Mouse (Mus musculus) midbrain, embryonic 16.5 days (tissue): ENCODE results near the gene Zmynd15. TPM values are rescaled to one million over a fixed set of nuclear protein-coding genes. Genes with fewer than 3 reads are reported as not detected.
A peak's percentile ranks its signal among the peaks of the same experiment; 100 is the strongest.
"Not testable (repeated sequence)": the region's sequence is repeated elsewhere in the genome, so short reads cannot be mapped to it uniquely, and the experiment has no call there.

Experiments used
- ATAC-seq: fragments of 200-750 bp; cut with Nextera tagmentation; 2 replicates; pipeline ENCODE4 v1.8.0; 2017; ENCODE audit warnings: moderate TSS enrichment
- H3K27ac ChIP-seq: fragments of 300-500 bp; sonication (generic); 2 replicates; pipeline ENCODE4 v1.5.1; 2014; ENCODE audit warnings: mild to moderate bottlenecking, low read length, mixed read lengths
- H3K27me3 ChIP-seq: fragments of 300-500 bp; sonication (generic); 2 replicates; pipeline ENCODE4 v1.6.1; 2014; ENCODE audit warnings: low read depth, low read length, mixed read lengths; ENCODE audit not compliant: control insufficient read depth, insufficient read depth
- H3K36me3 ChIP-seq: fragments of 300-500 bp; sonication (generic); 2 replicates; pipeline ENCODE4 v1.6.1; 2014; ENCODE audit warnings: mild to moderate bottlenecking, low read length, moderate library complexity, mixed read lengths; ENCODE audit not compliant: control insufficient read depth, insufficient read depth
- H3K4me1 ChIP-seq: fragments of 300-500 bp; sonication (generic); 2 replicates; pipeline ENCODE4 v1.6.1; 2014; ENCODE audit warnings: mild to moderate bottlenecking, low read length, mixed read lengths; ENCODE audit not compliant: control insufficient read depth, insufficient read depth
- H3K4me2 ChIP-seq: fragments of 300-500 bp; sonication (generic); 2 replicates; pipeline ENCODE4 v1.6.1; 2014; ENCODE audit warnings: mild to moderate bottlenecking, low read length, mixed read lengths
- H3K4me3 ChIP-seq: fragments of 300-500 bp; sonication (generic); 2 replicates; pipeline ENCODE4 v1.5.1; 2014; ENCODE audit warnings: low read depth, mild to moderate bottlenecking, low read length, moderate library complexity, mixed read lengths
- H3K9ac ChIP-seq: fragments of 300-500 bp; sonication (generic); 2 replicates; pipeline ENCODE4 v1.6.1; 2014; ENCODE audit warnings: low read depth, low read length, mixed read lengths
- H3K9me3 ChIP-seq: fragments of 300-500 bp; sonication (generic); replicated peaks from 2 replicates; pipeline ENCODE4 v1.6.1; 2014; ENCODE audit warnings: mild to moderate bottlenecking, low read length, mixed read lengths; ENCODE audit not compliant: control insufficient read depth, poor library complexity, severe bottlenecking
- WGBS: fragments of 180-500 bp; shearing (Covaris S2); extraction: QIAGEN DNeasy Blood & Tissue Kit; methylation state at CpG from one replicate; pipeline ENCODE4 v1.1.7; 2014; 5-methylcytosine and 5-hydroxymethylcytosine counted together
- polyA plus RNA-seq: library from polyadenylated mRNA; unstranded; fragments of >200 nt; fragmentation: Nextera tagmentation; extraction: Ambion mirVana; gene quantifications from 2 replicates; pipeline ENCODE4 v1.2.1, GENCODE M21; 2015

The Zmynd15 gene
- polyA plus RNA-seq, 1 experiment from 2014 or later, result 0.49 TPM

DNA sequence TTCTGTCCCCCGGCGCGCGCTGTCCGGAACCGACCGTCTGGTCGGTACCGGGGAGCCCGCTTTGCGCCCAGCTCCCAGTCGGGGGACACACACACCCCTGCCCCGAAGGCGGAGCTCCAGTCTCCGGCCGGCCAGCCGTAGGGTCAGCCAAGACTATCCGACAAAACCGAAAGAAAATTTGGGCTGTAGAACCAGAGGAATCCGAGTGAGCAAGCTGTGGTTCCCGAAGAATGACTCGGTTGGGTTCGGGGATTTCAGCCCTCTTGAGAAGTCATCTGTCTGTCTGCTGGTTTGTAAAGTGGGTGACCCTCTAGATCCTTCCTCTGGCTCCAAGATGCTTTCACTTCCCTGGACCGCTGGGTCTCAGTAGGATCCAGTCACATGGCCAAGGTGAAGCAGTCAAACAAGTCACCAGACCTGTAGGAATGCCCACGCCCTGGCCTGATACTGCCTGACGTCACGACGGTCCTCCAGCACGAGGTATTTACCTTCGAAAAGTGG lies 418 bp downstream of the Zmynd15 start, which contains the start of gene Cxcl16:
Gene Cxcl16, minus strand, starts transcription at position 384 of the 501 bp plus-strand sequence.
- 7% methylated on average over 30 of the region's 30 CpGs for WGBS
- peaks cover 5% of the 10 kb centered on the region; the same call in 1 of the 2 replicates for H3K4me1 ChIP-seq
- H3K36me3 ChIP-seq, result no peaks in the 10 kb centered on the region
- peak within 1 kb of the TSS; percentile 37 for H3K4me3 ChIP-seq
- H3K4me2 ChIP-seq, result peak within 1 kb of the TSS; percentile 72
- no peaks in the 10 kb centered on the region; the same call in 1 of the 2 replicates for H3K9me3 ChIP-seq
- no peak for ATAC-seq
- H3K9ac ChIP-seq, result peak within 1 kb of the TSS; percentile 64
- no peak within 1 kb of the TSS for H3K27ac ChIP-seq
- H3K27me3 ChIP-seq, result peaks cover 30% of the 10 kb centered on the region

DNA sequence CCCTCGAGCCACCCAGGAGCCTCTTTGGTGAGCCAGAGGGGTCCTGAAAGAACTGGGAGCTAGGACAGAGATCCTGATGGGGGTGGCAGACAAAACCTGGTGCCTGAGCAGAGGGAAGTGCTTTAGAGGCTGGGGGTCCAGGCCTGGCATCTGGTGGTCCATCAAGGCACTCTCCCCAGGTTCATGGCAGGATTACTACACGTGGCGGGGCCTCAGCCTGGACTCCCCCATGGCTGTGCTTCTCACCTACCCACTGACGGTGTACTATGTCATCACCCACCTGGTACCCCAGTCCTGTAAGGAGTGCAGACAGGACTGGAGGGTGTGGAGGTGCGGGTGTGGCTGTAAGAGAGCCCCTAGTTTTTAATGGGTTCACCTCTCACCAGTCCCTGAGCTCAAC lies 4.7 kb downstream of the Zmynd15 start:
- H3K36me3 ChIP-seq, result no peaks in the 10 kb centered on the region
- peaks cover 8% of the 10 kb centered on the region for H3K4me1 ChIP-seq
- no peaks in the 10 kb centered on the region; the same call in 1 of the 2 replicates for H3K9me3 ChIP-seq
- H3K4me3 ChIP-seq, result no peak overlapping the region
- H3K4me2 ChIP-seq, result no peak overlapping the region
- peaks cover 28% of the 10 kb centered on the region for H3K27me3 ChIP-seq
- H3K9ac ChIP-seq, result no peak overlapping the region
- ATAC-seq, result no peak
- no peak overlapping the region for H3K27ac ChIP-seq
- 80% methylated on average over 5 of the region's 5 CpGs for WGBS

DNA sequence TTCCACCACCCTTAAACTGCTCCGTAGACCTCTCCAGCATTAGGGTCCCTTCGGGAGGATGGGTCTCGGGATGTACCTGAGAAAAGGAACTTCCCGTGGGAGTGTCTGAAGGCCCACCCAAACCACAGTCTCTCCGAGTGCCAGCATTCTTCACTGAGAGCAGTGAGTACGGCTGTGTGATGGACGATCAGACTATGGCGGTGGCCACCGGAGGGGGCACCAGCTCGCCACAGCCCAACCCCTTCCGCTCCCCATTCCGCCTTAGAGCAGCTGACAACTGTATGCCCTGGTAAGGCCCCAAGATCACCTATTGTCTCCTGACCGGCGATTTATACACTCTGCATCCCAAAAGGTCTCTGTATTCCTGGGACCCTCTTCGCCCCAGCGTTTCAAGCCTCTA lies 6.0 kb downstream of the Zmynd15 start:
- peaks cover 16% of the 10 kb centered on the region for H3K27me3 ChIP-seq
- 25% methylated on average over 16 of the region's 16 CpGs for WGBS
- H3K9ac ChIP-seq, result no peak overlapping the region

DNA sequence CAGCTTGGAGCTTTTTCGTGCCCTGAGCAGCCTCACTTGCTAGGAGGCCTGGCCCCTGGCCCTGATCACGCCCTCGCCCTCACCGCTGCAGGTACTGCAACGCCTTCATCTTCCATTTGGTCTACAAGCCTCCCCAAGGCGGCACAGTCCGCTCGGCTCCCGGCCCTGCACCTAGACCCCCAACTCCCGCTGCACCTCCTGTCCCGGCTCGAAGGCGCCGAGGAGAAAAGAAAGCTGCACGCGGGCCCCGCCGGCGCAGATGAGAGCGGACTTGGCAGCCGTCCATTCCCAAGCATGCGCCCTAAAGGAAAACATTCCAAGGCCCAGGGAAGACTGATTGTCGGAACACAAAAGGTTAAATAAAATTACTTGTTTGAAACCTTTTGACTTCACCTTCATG lies 6.6 kb downstream of the Zmynd15 start:
- ATAC-seq, result no peak
- H3K27me3 ChIP-seq, result peaks cover 10% of the 10 kb centered on the region

More for the DNA sequence above, 6.0 kb downstream of the Zmynd15 start:
- Histone ChIP-seq H3K4me3 (0 out of 2 replicates have a peak overlapping the region, but pooled peaks have one; percentile 4), H3K4me2 (peak overlapping the region; percentile 35), H3K4me1 (peaks cover 3% of the 10 kb centered on the region; the same call in 1 of the 2 replicates), H3K36me3 (no peaks in the 10 kb centered on the region), H3K9me3 (no peaks in the 10 kb centered on the region; the same call in 1 of the 2 replicates), H3K27ac (no peak overlapping the region)
- no peak for ATAC-seq

GRCm38 (mm10) chr11:70467902-70468619 lies 8.8 kb downstream of the Zmynd15 start:
- WGBS, result 96% methylated on average over 5 of the region's 5 CpGs
- no peak overlapping the region for H3K27ac ChIP-seq
- H3K4me2 ChIP-seq, result no peak overlapping the region
- H3K27me3 ChIP-seq, result peaks cover 10% of the 10 kb centered on the region
- no peak overlapping the region for H3K9ac ChIP-seq
- H3K36me3 ChIP-seq, result no peaks in the 10 kb centered on the region
- no peak for ATAC-seq
- H3K4me3 ChIP-seq, result no peak overlapping the region
- no peaks in the 10 kb centered on the region for H3K9me3 ChIP-seq
- H3K4me1 ChIP-seq, result peaks cover 3% of the 10 kb centered on the region; the same call in 1 of the 2 replicates

More for the DNA sequence above, 6.6 kb downstream of the Zmynd15 start:
- Histone ChIP-seq H3K36me3 (no peaks in the 10 kb centered on the region), H3K4me2 (peak overlapping the region; percentile 35), H3K4me3 (no peak overlapping the region), H3K9ac (0 out of 2 replicates have a peak overlapping the region, but pooled peaks have one; percentile 36), H3K4me1 (peaks cover 3% of the 10 kb centered on the region; the same call in 1 of the 2 replicates), H3K27ac (no peak overlapping the region), H3K9me3 (no peaks in the 10 kb centered on the region; the same call in 1 of the 2 replicates)
- 8% methylated on average over 23 of the region's 23 CpGs for WGBS

DNA sequence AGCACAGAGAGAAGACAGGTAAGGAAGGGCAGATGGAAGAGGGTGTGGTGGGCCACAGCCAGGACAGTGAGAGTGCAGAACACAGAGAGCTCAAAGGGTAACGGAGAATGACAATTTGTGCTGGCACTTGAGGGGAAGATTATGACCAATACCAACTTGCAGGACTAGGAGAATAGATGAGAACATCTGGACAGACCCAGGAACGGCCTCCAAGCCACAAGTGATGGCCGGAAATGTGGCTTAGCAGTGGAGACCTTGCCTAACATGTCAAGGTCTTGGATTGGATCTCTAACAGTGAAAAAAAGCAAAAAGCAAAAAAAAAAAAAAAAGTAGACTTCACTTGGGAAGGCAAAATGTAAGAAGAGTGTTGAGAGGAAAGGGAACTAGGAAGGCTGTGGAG lies 10.5 kb downstream of the Zmynd15 start:
- no peak for ATAC-seq

GRCm38 (mm10) chr11:70472716-70473115 lies 13.5 kb downstream of the Zmynd15 start:
- no peak for ATAC-seq
- no peak overlapping the region for H3K4me3 ChIP-seq
- no peaks in the 10 kb centered on the region for H3K36me3 ChIP-seq
- H3K27ac ChIP-seq, result no peak overlapping the region
- H3K27me3 ChIP-seq, result no peaks in the 10 kb centered on the region
- no peak overlapping the region for H3K4me2 ChIP-seq
- no peaks in the 10 kb centered on the region for H3K9me3 ChIP-seq
- no peaks in the 10 kb centered on the region for H3K4me1 ChIP-seq
- no peak overlapping the region for H3K9ac ChIP-seq

More for the DNA sequence above, 10.5 kb downstream of the Zmynd15 start:
- Histone ChIP-seq H3K27me3 (peaks cover 3% of the 10 kb centered on the region), H3K36me3 (no peaks in the 10 kb centered on the region), H3K4me3 (no peak overlapping the region), H3K4me2 (no peak overlapping the region), H3K4me1 (peaks cover 3% of the 10 kb centered on the region; the same call in 1 of the 2 replicates), H3K9ac (no peak overlapping the region), H3K9me3 (no peaks in the 10 kb centered on the region), H3K27ac (no peak overlapping the region)
- 87% methylated on average over 3 of the region's 3 CpGs for WGBS

- not testable (repeated sequence) for H3K4me2 ChIP-seq, ATAC-seq, H3K9me3 ChIP-seq, H3K27me3 ChIP-seq, H3K4me1 ChIP-seq, H3K27ac ChIP-seq, H3K36me3 ChIP-seq, H3K4me3 ChIP-seq, H3K9ac ChIP-seq
- 88% methylated on average over 5 of the region's 5 CpGs for WGBS
These were observed 14.1 kb downstream of the Zmynd15 start for GRCm38 (mm10) chr11:70473291-70473690.

- H3K4me2 ChIP-seq, result no peak overlapping the region
- H3K4me1 ChIP-seq, result no peaks in the 10 kb centered on the region
- ATAC-seq, result no peak
- no peak overlapping the region for H3K27ac ChIP-seq
- H3K9ac ChIP-seq, result no peak overlapping the region
- H3K27me3 ChIP-seq, result no peaks in the 10 kb centered on the region
- no peaks in the 10 kb centered on the region for H3K9me3 ChIP-seq
- H3K36me3 ChIP-seq, result no peaks in the 10 kb centered on the region
- no peak overlapping the region for H3K4me3 ChIP-seq
- WGBS, result 74% methylated on average over 12 of the region's 12 CpGs
These were observed 15.8 kb downstream of the Zmynd15 start for GRCm38 (mm10) chr11:70474872-70475534.
